Mouse (Mus musculus): Measurements from ENCODE around the gene Lingo1. TPM values are rescaled to one million over a fixed set of nuclear protein-coding genes. Genes with fewer than 3 reads are reported as not detected.

Gene Lingo1
- polyA plus RNA-seq, 1 experiment from 2014 or later: 0.93 TPM

DNA sequence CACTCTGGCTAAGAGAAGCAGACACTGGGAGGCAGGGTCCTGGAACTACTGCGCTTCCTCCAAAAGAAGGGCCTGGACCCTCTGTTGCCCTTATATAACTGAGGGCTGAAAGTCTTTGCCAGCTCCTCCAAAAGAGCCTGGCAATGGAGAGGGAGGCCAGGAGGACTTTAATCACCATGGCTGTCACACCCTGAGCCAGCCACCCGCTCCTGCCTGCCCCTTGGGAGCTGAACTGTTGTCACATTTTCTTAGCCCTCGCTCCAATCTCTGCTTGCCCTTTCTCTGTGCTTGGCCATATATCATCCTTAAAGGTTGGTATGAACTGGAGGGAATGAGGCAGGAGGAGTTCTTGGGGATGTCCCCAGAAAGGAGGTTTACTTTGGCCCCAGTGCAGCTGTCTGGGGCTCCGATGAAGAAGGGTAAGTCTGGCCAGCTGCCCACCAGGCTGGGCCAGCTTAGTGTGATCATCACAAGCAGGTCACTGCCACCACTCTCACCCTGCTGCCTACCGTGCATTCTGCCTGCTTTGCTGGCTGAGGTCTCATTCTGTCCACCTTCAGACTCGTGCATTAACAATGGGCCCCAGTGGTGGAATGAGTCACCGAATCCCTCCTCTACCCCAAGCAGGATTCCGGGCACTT is 204.9 kb downstream of the Lingo1 start:
- H3K27ac ChIP-seq (replicated peaks; ENCODE audit: low read depth, low read length): no peak overlapping the region
- 0 out of 2 replicates have a peak, but pooled peaks cover 2% of the 10 kb centered on the region for H3K27me3 ChIP-seq (ENCODE audit: control insufficient read depth, insufficient read depth, low read length)
- no peak overlapping the region for H3K4me2 ChIP-seq (ENCODE audit: low read depth, severe bottlenecking)
- H3K4me3 ChIP-seq (ENCODE audit: low read depth, low read length): no peak overlapping the region
- no peak overlapping the region for H3K9ac ChIP-seq (ENCODE audit: low read length)
- H3K9me3 ChIP-seq (ENCODE audit: control insufficient read depth, low read length): no peaks in the 10 kb centered on the region
- WGBS: 77% methylated on average over 8 of the region's 8 CpGs
- 0 out of 2 replicates have a peak, but pooled peaks cover 3% of the 10 kb centered on the region for H3K4me1 ChIP-seq (ENCODE audit: control insufficient read depth, insufficient read depth, low read length)
- no peaks in the 10 kb centered on the region for H3K36me3 ChIP-seq (ENCODE audit: control insufficient read depth, insufficient read depth, low read length)
- DNase-seq (ENCODE audit: low spot score): no peak
- ATAC-seq (ENCODE audit: insufficient number of reproducible peaks, low FRiP score, low TSS enrichment, low read depth): no peak

DNA sequence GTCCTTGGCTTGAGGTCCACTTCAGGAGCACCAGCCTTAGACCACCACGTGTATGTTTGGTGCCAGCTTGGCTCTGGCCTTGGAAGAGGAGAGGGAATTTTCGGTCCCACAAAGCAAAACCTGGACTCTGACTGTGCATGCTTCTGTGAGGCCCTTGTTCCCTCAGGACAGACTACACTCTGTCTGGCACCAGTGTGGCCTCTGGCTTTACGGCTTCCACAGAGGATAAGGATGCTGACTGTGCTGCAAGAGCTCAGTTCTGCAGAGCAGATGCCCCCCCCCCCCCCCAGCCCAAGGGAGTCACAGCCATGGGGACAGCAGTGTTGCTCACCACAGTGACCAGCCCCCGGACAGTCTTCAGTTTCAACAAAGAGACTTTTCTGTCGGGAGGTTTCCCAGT is 206.5 kb downstream of the Lingo1 start:
- ATAC-seq (ENCODE audit: insufficient number of reproducible peaks, low FRiP score, low TSS enrichment, low read depth) (no peak), DNase-seq (ENCODE audit: low spot score) (no peak)
- no peak overlapping the region for H3K9ac ChIP-seq (ENCODE audit: low read length)
- no peak overlapping the region for H3K27ac ChIP-seq (replicated peaks; ENCODE audit: low read depth, low read length)
- H3K4me3 ChIP-seq (ENCODE audit: low read depth, low read length): no peak overlapping the region
- no peaks in the 10 kb centered on the region for H3K9me3 ChIP-seq (ENCODE audit: control insufficient read depth, low read length)
- 0 out of 2 replicates have a peak, but pooled peaks cover 2% of the 10 kb centered on the region for H3K27me3 ChIP-seq (ENCODE audit: control insufficient read depth, insufficient read depth, low read length)
- 59% methylated on average over 5 of the region's 5 CpGs for WGBS
- no peak overlapping the region for H3K4me2 ChIP-seq (ENCODE audit: low read depth, severe bottlenecking)
- no peaks in the 10 kb centered on the region for H3K36me3 ChIP-seq (ENCODE audit: control insufficient read depth, insufficient read depth, low read length)
- H3K4me1 ChIP-seq (ENCODE audit: control insufficient read depth, insufficient read depth, low read length): 0 out of 2 replicates have a peak, but pooled peaks cover 3% of the 10 kb centered on the region

DNA sequence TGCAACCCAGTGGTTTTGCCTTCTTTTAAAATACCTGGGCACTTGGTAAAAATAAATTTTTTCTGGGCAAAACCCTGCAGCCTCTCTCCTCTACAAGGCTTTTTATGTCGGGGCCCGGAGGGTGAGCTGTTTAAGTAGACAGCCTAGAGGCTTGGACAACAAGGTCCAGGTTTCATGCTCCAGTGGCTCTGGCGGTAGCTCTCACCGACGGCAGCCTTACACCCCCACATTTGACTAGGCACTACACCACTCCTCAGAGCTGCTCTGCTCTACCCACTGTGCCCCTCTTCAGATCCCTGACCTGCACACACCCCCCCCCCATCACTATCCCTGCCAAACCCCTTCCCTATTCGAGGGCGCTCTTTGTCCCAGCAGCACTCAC is 212.2 kb downstream of the Lingo1 start:
- WGBS: 74% methylated on average over 7 of the region's 7 CpGs
- Histone ChIP-seq H3K27me3 (ENCODE audit: control insufficient read depth, insufficient read depth, low read length) (no peaks in the 10 kb centered on the region), H3K36me3 (ENCODE audit: control insufficient read depth, insufficient read depth, low read length) (no peaks in the 10 kb centered on the region), H3K4me2 (ENCODE audit: low read depth, severe bottlenecking) (no peak overlapping the region), H3K9me3 (ENCODE audit: control insufficient read depth, low read length) (no peaks in the 10 kb centered on the region), H3K4me1 (ENCODE audit: control insufficient read depth, insufficient read depth, low read length) (no peaks in the 10 kb centered on the region), H3K9ac (ENCODE audit: low read length) (no peak overlapping the region), H3K4me3 (ENCODE audit: low read depth, low read length) (no peak overlapping the region), H3K27ac (replicated peaks; ENCODE audit: low read depth, low read length) (no peak overlapping the region)
- ATAC-seq (ENCODE audit: insufficient number of reproducible peaks, low FRiP score, low TSS enrichment, low read depth) (no peak), DNase-seq (ENCODE audit: low spot score) (no peak)

DNA sequence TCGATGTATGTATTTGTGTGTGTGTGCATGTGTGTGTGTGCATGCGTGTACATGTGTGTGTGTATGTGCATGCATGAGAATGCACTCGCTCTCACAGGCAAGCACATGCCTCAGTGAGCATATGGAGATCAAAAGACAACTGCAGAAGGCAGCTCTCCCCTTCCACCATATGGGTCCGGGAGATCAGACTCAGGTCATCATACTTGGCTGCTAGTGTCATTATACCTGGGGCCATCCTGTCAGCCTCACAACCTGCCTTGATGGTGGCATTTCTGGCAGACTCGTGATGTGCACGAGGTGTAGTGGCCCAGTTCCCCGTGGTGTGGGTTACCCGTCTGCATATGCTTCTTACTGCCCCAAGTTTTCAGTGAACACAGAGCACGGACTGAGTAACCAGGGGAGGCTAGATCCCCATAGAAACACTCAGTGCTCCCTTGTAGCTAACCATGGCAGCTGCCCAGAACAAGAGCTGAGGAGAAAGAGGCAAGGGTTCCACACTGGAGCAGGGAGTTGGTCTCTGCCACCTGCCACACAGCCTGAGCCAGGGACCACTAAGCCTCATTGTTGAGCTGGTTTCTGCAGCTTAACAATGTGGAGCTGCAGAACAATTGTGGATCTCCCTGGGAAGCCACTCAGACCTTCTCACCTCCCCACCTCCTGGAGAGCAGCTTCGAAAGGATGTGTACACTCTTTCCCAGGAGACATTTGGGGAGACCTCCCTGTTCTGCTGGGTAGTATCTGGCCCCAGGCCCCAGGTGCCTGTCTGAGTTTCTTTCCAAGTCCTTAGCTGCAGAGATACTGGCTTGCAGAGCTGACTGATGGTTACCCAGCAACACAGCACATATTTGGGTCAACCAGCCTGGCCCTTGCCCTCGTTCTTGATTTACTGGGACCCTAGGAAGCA is 212.9 kb downstream of the Lingo1 start:
- no peaks in the 10 kb centered on the region for H3K4me1 ChIP-seq (ENCODE audit: control insufficient read depth, insufficient read depth, low read length)
- no peak overlapping the region for H3K4me3 ChIP-seq (ENCODE audit: low read depth, low read length)
- H3K9me3 ChIP-seq (ENCODE audit: control insufficient read depth, low read length): no peaks in the 10 kb centered on the region
- H3K27me3 ChIP-seq (ENCODE audit: control insufficient read depth, insufficient read depth, low read length): no peaks in the 10 kb centered on the region
- H3K4me2 ChIP-seq (ENCODE audit: low read depth, severe bottlenecking): no peak overlapping the region
- no peaks in the 10 kb centered on the region for H3K36me3 ChIP-seq (ENCODE audit: control insufficient read depth, insufficient read depth, low read length)
- WGBS: 70% methylated on average over 11 of the region's 11 CpGs
- DNase-seq (ENCODE audit: low spot score): no peak
- no peak overlapping the region for H3K27ac ChIP-seq (replicated peaks; ENCODE audit: low read depth, low read length)
- no peak overlapping the region for H3K9ac ChIP-seq (ENCODE audit: low read length)
- ATAC-seq (ENCODE audit: insufficient number of reproducible peaks, low FRiP score, low TSS enrichment, low read depth): no peak

DNA sequence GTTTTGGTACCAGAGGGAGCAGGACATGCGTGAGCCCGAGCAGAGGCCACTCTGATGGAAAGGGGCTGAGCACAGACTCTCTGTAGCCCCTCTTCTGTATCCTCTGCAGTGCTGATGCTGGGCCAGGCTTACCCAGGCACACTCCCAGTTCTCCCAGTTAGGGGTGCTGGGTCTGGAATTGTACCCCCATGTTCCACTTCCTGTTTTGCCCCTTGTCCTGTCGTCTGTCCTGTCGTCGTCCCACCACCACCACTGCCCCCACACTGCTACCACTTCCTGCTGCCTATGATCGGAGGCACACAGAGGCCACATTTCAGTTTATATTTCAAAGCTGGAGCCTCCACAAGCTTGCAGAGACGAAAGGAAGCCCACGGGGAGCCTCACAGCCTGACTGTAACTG is 213.6 kb downstream of the Lingo1 start:
- WGBS: 58% methylated on average over 8 of the region's 8 CpGs
- Histone ChIP-seq H3K4me3 (ENCODE audit: low read depth, low read length) (no peak overlapping the region), H3K27me3 (ENCODE audit: control insufficient read depth, insufficient read depth, low read length) (no peaks in the 10 kb centered on the region), H3K36me3 (ENCODE audit: control insufficient read depth, insufficient read depth, low read length) (no peaks in the 10 kb centered on the region), H3K9me3 (ENCODE audit: control insufficient read depth, low read length) (no peaks in the 10 kb centered on the region), H3K4me1 (ENCODE audit: control insufficient read depth, insufficient read depth, low read length) (no peaks in the 10 kb centered on the region), H3K27ac (replicated peaks; ENCODE audit: low read depth, low read length) (no peak overlapping the region), H3K4me2 (ENCODE audit: low read depth, severe bottlenecking) (no peak overlapping the region), H3K9ac (ENCODE audit: low read length) (no peak overlapping the region)
- ATAC-seq (ENCODE audit: insufficient number of reproducible peaks, low FRiP score, low TSS enrichment, low read depth) (no peak), DNase-seq (ENCODE audit: low spot score) (no peak)

DNA sequence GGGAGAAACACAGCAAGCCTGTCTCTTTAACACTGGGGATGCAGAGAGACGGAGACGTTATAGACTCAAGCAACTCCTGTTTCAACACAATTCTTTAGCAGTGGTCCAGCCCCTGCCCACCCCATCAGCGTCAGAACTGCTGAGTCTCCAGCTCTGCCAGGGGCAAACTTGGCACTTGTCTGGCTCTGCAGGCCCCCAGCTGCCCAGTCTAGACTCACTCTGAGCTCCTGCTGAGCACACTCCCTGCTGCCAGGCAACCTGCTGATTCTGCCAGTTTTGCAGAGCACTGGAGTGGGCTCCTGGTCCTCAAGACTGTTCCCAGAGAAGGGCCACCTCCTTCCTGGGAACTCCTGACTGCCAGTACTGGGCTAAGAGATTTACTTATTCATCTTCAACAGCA is 214.6 kb downstream of the Lingo1 start:
- Histone ChIP-seq H3K36me3 (ENCODE audit: control insufficient read depth, insufficient read depth, low read length) (no peaks in the 10 kb centered on the region), H3K4me2 (ENCODE audit: low read depth, severe bottlenecking) (no peak overlapping the region), H3K27me3 (ENCODE audit: control insufficient read depth, insufficient read depth, low read length) (no peaks in the 10 kb centered on the region), H3K4me1 (ENCODE audit: control insufficient read depth, insufficient read depth, low read length) (no peaks in the 10 kb centered on the region), H3K9me3 (ENCODE audit: control insufficient read depth, low read length) (no peaks in the 10 kb centered on the region), H3K9ac (ENCODE audit: low read length) (no peak overlapping the region), H3K4me3 (ENCODE audit: low read depth, low read length) (no peak overlapping the region), H3K27ac (replicated peaks; ENCODE audit: low read depth, low read length) (no peak overlapping the region)
- no peak for DNase-seq (ENCODE audit: low spot score)
- WGBS: 60% methylated on average over 3 of the region's 3 CpGs
- no peak for ATAC-seq (ENCODE audit: insufficient number of reproducible peaks, low FRiP score, low TSS enrichment, low read depth)

DNA sequence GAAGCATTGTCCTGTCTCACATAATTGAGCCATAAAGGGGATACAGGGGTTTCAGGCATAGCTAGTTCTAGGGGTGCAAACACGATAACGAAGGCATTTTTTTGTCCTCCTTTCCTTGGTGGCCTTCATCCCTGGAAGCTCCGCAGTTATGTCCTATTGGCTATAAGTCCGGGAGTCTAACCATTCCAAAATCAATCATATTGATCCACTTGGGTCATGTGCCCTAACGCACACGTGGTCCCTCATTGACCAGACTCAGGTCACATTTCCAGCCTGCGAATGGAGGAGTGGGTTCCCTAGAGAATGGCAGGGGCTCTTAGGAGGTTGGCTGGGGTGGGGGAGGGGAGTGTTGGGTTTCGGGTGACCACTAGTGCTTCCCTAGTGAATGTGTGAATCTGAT is 215.3 kb downstream of the Lingo1 start:
- H3K27ac ChIP-seq (replicated peaks; ENCODE audit: low read depth, low read length): no peak overlapping the region
- no peaks in the 10 kb centered on the region for H3K27me3 ChIP-seq (ENCODE audit: control insufficient read depth, insufficient read depth, low read length)
- WGBS: 62% methylated on average over 8 of the region's 8 CpGs
- H3K9ac ChIP-seq (ENCODE audit: low read length): no peak overlapping the region
- no peaks in the 10 kb centered on the region for H3K36me3 ChIP-seq (ENCODE audit: control insufficient read depth, insufficient read depth, low read length)
- DNase-seq (ENCODE audit: low spot score): no peak
- no peak overlapping the region for H3K4me2 ChIP-seq (ENCODE audit: low read depth, severe bottlenecking)
- H3K4me3 ChIP-seq (ENCODE audit: low read depth, low read length): no peak overlapping the region
- no peaks in the 10 kb centered on the region for H3K4me1 ChIP-seq (ENCODE audit: control insufficient read depth, insufficient read depth, low read length)
- no peak for ATAC-seq (ENCODE audit: insufficient number of reproducible peaks, low FRiP score, low TSS enrichment, low read depth)
- H3K9me3 ChIP-seq (ENCODE audit: control insufficient read depth, low read length): no peaks in the 10 kb centered on the region

DNA sequence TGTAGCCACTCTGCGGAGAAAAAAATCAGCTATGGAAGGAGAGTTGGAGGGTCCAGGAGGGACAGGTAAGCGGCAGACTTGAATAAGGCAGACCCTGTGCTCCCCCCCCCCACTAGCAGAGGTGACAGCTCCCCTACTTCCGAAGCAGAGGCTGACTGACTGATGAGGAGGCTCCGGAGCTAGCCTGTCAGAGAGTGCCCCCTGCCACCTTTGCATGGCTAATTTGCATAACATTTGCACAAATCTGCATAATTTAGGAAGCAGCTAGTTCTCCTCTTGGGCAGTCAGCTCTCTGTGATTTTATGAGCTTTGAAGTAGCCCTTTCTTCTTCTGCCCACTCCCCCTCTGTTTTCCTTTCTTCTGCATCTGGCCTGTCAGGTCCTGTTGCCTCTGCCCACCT is 216.2 kb downstream of the Lingo1 start:
- no peak overlapping the region for H3K4me3 ChIP-seq (ENCODE audit: low read depth, low read length)
- no peak overlapping the region for H3K9ac ChIP-seq (ENCODE audit: low read length)
- no peaks in the 10 kb centered on the region for H3K36me3 ChIP-seq (ENCODE audit: control insufficient read depth, insufficient read depth, low read length)
- H3K9me3 ChIP-seq (ENCODE audit: control insufficient read depth, low read length): no peaks in the 10 kb centered on the region
- ATAC-seq (ENCODE audit: insufficient number of reproducible peaks, low FRiP score, low TSS enrichment, low read depth) (no peak), DNase-seq (ENCODE audit: low spot score) (no peak)
- no peaks in the 10 kb centered on the region for H3K27me3 ChIP-seq (ENCODE audit: control insufficient read depth, insufficient read depth, low read length)
- WGBS: 15% methylated on average over 4 of the region's 4 CpGs
- H3K4me2 ChIP-seq (ENCODE audit: low read depth, severe bottlenecking): no peak overlapping the region
- H3K27ac ChIP-seq (replicated peaks; ENCODE audit: low read depth, low read length): no peak overlapping the region
- H3K4me1 ChIP-seq (ENCODE audit: control insufficient read depth, insufficient read depth, low read length): no peaks in the 10 kb centered on the region

Data from limb, embryonic 11.5 days (tissue).